Comparison of ENCODE assay signal across 16 mouse cellular contexts in the genomic region with DNA sequence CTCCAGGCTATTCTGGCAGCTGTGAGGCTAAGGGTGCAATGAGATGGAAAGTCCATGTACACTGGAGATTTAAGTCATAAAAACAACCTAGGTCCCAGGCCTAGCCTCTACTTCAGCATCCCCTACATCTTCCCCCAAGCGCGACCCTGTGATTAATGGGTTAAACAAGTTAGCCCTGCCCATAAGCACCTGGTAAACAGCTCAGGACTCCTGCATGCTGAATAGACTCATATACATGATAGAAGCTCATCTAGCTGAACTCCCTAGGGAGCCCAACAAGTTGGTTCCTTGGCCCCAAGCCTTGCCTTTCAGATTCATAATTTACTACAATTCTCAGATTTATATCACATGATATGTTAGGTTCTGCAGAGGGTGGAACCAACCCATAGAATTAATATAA.
"Had no signal": no experiment of that assay in that cellular context is flagged by ENCODE, and none has a peak within 500 bp of the region (broad histone marks: within the 10 kb centered on the region; RNA-seq: fewer than 3 reads in every experiment).

No protein-coding gene starts in this region.

- H3K36me3 ChIP-seq: intestine, embryonic 15.5 days; limb, embryonic 12.5 days; limb, embryonic 15.5 days; midbrain, embryonic 10.5 days; midbrain, embryonic 13.5 days; neural tube, embryonic 13.5 days had no signal

- H3K27me3 ChIP-seq: intestine, embryonic 15.5 days; limb, embryonic 12.5 days; limb, embryonic 15.5 days; midbrain, embryonic 13.5 days; neural tube, embryonic 13.5 days had no signal

- H3K4me1 ChIP-seq: intestine, embryonic 15.5 days; limb, embryonic 12.5 days; limb, embryonic 15.5 days; megakaryocyte, embryonic 14.5 days; midbrain, embryonic 10.5 days; midbrain, embryonic 13.5 days; neural tube, embryonic 13.5 days had no signal

- DNase-seq: left cerebral cortex, postnatal 4 days; liver, postnatal 0 days; lung, embryonic 14.5 days; lung, postnatal 10 days; lung, postnatal 36 days; retina, postnatal 1 day; thymus, postnatal 25 days had no signal

- H3K27ac ChIP-seq: intestine, embryonic 15.5 days; limb, embryonic 12.5 days; limb, embryonic 15.5 days; liver, embryonic 14.5 days; midbrain, embryonic 10.5 days; midbrain, embryonic 13.5 days; neural tube, embryonic 13.5 days had no signal

- H3K4me3 ChIP-seq: intestine, embryonic 15.5 days; limb, embryonic 12.5 days; limb, embryonic 15.5 days; megakaryocyte, embryonic 14.5 days; midbrain, embryonic 10.5 days; midbrain, embryonic 13.5 days; myocyte; neural tube, embryonic 13.5 days had no signal
